Mouse (Mus musculus): ENCODE measurements around the gene Sgip1. TPM values are rescaled to one million over a fixed set of nuclear protein-coding genes. Genes with fewer than 3 reads are reported as not detected.

Gene Sgip1
- polyA plus RNA-seq (2015; fragmentation: Nextera tagmentation; extraction: Ambion mirVana) = 1.1 and 1.2 TPM in 2 replicates

DNA sequence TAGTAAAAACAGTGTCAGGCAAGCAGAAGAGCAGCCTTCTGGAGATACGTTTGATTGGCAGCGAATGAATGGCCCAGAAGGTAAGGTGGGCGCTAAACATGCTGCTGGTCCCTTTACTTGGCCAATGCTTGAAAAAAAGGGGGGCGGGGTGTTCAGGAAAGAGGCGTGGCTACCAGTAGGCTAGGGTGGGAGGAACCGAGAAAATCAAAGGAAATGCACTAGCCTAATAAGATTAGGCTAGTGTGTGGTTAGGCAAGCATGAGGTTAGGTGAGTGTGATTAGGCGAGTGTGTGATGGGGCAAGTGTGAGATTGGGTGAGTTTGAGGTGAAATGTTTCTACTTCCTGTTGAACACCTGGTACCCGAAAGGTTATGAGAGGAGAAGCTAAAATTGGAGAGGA lies at the start of gene Sgip1:
Gene Sgip1, plus strand, starts transcription at position 11 of the 400 bp plus-strand sequence.
- Histone ChIP-seq H3K4me2 (ENCODE audit: low read depth, low read length) (no peak within 1 kb of the TSS), H3K27me3 (ENCODE audit: control insufficient read depth, insufficient read depth, low read length) (no peaks in the 10 kb centered on the region), H3K27ac (ENCODE audit: low read length) (no peak within 1 kb of the TSS), H3K9me3 (replicated peaks; ENCODE audit: control insufficient read depth, low read length) (no peaks in the 10 kb centered on the region), H3K9ac (ENCODE audit: low read length) (no peak within 1 kb of the TSS), H3K36me3 (ENCODE audit: control insufficient read depth, insufficient read depth) (no peaks in the 10 kb centered on the region), H3K4me3 (ENCODE audit: low read length) (no peak within 1 kb of the TSS), H3K4me1 (ENCODE audit: control insufficient read depth, insufficient read depth, low read length) (no peaks in the 10 kb centered on the region)
- 59% methylated on average over 8 of the region's 8 CpGs for WGBS
- no peak for ATAC-seq (replicated peaks; ENCODE audit: extremely low read depth, insufficient read depth, low FRiP score)

DNA sequence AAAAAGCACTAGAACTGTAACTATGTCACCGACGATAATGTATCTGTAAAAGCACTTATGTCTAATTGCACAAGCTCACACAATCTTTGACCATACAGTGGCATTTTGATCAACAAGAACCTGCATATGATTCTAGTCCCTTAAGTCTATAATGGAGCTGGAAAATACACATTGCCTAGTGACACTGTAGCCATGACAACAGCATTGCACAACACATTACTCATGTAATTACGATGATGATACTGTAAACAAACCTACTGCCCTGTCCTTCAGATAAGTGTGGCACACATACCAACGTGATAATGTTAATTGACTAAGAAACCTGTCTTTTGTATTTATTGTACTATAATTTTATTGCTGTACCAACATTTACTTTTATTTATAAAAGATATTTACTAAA lies 49.7 kb upstream of the Sgip1 start:
- H3K36me3 ChIP-seq (ENCODE audit: control insufficient read depth, insufficient read depth) = no peaks in the 10 kb centered on the region

DNA sequence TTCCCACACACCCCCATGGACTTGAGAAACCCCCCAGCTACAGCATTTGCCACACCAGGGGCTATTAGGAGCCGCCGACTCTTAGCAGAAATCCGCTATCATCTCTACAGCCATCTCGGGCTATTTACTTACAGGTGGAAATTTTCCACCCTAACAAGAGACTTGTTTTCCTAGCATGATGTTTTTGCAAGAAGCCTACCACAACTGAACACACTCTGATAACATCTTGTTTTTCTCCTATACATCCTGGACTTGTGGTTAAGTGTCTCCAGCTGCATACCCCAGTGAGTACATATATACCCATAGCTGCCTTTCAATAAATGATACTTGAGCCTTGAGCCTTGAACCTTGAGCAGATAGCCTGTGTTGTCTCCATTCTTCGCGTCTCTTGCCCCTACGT lies 43.1 kb upstream of the Sgip1 start:
- H3K9me3 ChIP-seq (replicated peaks; ENCODE audit: control insufficient read depth, low read length) = no peaks in the 10 kb centered on the region
- no peak overlapping the region for H3K27ac ChIP-seq (ENCODE audit: low read length)
- H3K27me3 ChIP-seq (ENCODE audit: control insufficient read depth, insufficient read depth, low read length) = no peaks in the 10 kb centered on the region
- no peak overlapping the region for H3K9ac ChIP-seq (ENCODE audit: low read length)
- H3K36me3 ChIP-seq (ENCODE audit: control insufficient read depth, insufficient read depth) = no peaks in the 10 kb centered on the region
- ATAC-seq (replicated peaks; ENCODE audit: extremely low read depth, insufficient read depth, low FRiP score) = no peak
- WGBS = 90% methylated on average over 7 of the region's 7 CpGs
- H3K4me2 ChIP-seq (ENCODE audit: low read depth, low read length) = no peak overlapping the region
- H3K4me3 ChIP-seq (ENCODE audit: low read length) = no peak overlapping the region
- H3K4me1 ChIP-seq (ENCODE audit: control insufficient read depth, insufficient read depth, low read length) = no peaks in the 10 kb centered on the region

More for the DNA sequence above, 49.7 kb upstream of the Sgip1 start:
- 62% methylated on average over 4 of the region's 4 CpGs for WGBS
- Histone ChIP-seq H3K27me3 (ENCODE audit: control insufficient read depth, insufficient read depth, low read length) (no peaks in the 10 kb centered on the region), H3K27ac (ENCODE audit: low read length) (no peak overlapping the region), H3K4me2 (ENCODE audit: low read depth, low read length) (no peak overlapping the region), H3K4me3 (ENCODE audit: low read length) (no peak overlapping the region), H3K4me1 (ENCODE audit: control insufficient read depth, insufficient read depth, low read length) (no peaks in the 10 kb centered on the region), H3K9ac (ENCODE audit: low read length) (no peak overlapping the region), H3K9me3 (replicated peaks; ENCODE audit: control insufficient read depth, low read length) (no peaks in the 10 kb centered on the region)
- no peak for ATAC-seq (replicated peaks; ENCODE audit: extremely low read depth, insufficient read depth, low FRiP score)

DNA sequence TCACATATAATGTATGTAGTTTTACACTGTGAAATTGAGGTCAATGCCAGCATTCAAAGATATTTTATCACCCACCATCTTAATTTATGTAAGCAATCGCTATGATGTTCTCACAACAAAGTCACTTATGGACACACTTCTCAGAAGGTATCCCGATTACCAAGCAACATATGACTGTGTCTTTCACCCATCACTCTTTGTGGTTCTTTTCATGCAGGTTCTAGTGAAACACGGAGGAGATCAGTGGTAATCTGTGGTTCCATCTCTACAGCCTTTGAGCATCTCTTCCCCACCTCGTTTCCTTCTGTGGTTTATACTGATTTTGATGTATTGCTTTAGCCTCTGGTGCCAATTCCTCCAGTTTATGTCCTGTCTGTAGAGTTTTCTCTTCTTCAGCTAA lies 29.4 kb upstream of the Sgip1 start:
- WGBS = 68% methylated on average over 4 of the region's 4 CpGs

DNA sequence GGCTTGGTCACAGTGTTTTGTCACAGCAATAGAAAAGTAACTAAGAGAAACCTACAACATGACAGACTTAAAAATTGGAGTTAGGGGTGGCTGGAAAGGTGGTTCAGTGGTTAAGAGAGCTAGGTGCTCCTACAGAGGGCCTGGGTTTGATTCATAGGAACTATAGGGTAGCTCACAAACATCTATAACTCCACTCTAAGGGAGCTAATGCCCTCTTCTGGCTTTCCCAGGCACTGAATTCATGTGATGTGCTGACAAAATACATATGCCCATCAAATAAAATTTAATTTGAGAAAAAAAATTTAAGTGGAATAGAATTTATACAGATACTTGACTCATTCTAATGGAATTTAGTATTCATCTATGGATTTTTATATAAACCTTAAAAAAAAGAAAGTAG lies 25.6 kb upstream of the Sgip1 start:
- H3K9me3 ChIP-seq (replicated peaks; ENCODE audit: control insufficient read depth, low read length) = no peaks in the 10 kb centered on the region
- no peak overlapping the region for H3K9ac ChIP-seq (ENCODE audit: low read length)
- no peaks in the 10 kb centered on the region for H3K36me3 ChIP-seq (ENCODE audit: control insufficient read depth, insufficient read depth)
- H3K4me1 ChIP-seq (ENCODE audit: control insufficient read depth, insufficient read depth, low read length) = no peaks in the 10 kb centered on the region
- no peak overlapping the region for H3K4me3 ChIP-seq (ENCODE audit: low read length)
- no peak overlapping the region for H3K4me2 ChIP-seq (ENCODE audit: low read depth, low read length)
- no peak overlapping the region for H3K27ac ChIP-seq (ENCODE audit: low read length)
- H3K27me3 ChIP-seq (ENCODE audit: control insufficient read depth, insufficient read depth, low read length) = no peaks in the 10 kb centered on the region
- no peak for ATAC-seq (replicated peaks; ENCODE audit: extremely low read depth, insufficient read depth, low FRiP score)

More for the DNA sequence above, 29.4 kb upstream of the Sgip1 start:
- Histone ChIP-seq H3K9ac (ENCODE audit: low read length) (no peak overlapping the region), H3K4me3 (ENCODE audit: low read length) (no peak overlapping the region), H3K4me1 (ENCODE audit: control insufficient read depth, insufficient read depth, low read length) (no peaks in the 10 kb centered on the region), H3K36me3 (ENCODE audit: control insufficient read depth, insufficient read depth) (no peaks in the 10 kb centered on the region), H3K4me2 (ENCODE audit: low read depth, low read length) (no peak overlapping the region), H3K27ac (ENCODE audit: low read length) (no peak overlapping the region), H3K9me3 (replicated peaks; ENCODE audit: control insufficient read depth, low read length) (no peaks in the 10 kb centered on the region), H3K27me3 (ENCODE audit: control insufficient read depth, insufficient read depth, low read length) (no peaks in the 10 kb centered on the region)
- no peak for ATAC-seq (replicated peaks; ENCODE audit: extremely low read depth, insufficient read depth, low FRiP score)

DNA sequence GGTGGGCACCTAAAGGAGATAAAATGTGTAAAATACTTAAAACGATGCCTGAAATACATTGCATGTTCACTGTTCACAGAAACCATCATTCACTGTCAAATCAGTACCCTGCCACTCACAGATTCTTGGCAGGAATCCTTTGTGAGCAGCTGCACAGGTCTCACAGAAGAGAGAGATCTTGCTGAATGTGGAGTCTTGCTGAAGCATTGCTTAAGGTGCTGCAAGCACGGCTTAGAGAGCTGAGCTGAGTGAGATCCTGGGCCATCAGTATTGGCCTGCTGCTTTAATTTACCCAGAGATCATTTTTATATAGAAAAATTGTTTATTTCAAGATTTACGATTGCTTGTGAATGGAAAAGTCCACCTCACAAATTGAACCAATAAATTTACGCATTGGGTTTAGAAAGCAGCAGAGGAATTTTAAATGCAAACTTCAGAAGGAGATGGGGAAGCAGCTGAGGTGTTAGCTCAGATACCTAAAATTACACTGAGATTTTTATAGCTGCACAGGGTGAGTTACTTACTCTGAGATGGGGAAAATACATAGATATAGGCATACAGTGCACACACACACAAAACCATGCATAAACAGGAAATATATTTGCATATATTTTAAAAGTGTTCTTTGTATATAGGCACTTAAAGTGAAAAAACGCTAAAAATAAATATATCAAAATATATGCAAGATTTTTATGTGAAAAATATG lies 23.8 kb upstream of the Sgip1 start:
- H3K27ac ChIP-seq (ENCODE audit: low read length) = no peak overlapping the region
- H3K36me3 ChIP-seq (ENCODE audit: control insufficient read depth, insufficient read depth) = no peaks in the 10 kb centered on the region
- no peak overlapping the region for H3K9ac ChIP-seq (ENCODE audit: low read length)
- H3K9me3 ChIP-seq (replicated peaks; ENCODE audit: control insufficient read depth, low read length) = no peaks in the 10 kb centered on the region
- H3K27me3 ChIP-seq (ENCODE audit: control insufficient read depth, insufficient read depth, low read length) = no peaks in the 10 kb centered on the region
- H3K4me3 ChIP-seq (ENCODE audit: low read length) = no peak overlapping the region
- no peak overlapping the region for H3K4me2 ChIP-seq (ENCODE audit: low read depth, low read length)
- 65% methylated on average over 5 of the region's 5 CpGs for WGBS
- no peaks in the 10 kb centered on the region for H3K4me1 ChIP-seq (ENCODE audit: control insufficient read depth, insufficient read depth, low read length)
- ATAC-seq (replicated peaks; ENCODE audit: extremely low read depth, insufficient read depth, low FRiP score) = no peak

DNA sequence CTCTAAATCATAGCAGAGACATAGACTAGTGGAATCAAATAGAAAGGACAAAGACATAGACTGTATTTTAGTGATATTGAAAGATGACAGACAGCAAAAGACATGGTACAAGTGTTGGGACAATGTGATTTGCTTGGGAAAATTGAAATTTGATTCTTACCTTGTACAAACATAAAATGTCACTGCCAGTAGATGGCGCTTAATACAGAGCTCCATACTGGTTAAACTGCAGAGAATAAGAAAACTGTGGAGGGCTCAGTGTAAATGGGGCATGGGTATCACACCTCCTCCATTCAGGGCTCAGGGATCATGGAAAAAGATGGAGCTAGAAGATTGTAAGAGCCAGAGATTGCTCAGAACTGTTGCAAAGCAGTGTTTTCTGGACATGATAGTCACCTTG lies 21.6 kb upstream of the Sgip1 start:
- WGBS = 8% methylated on average over 1 of the region's 1 CpGs
- no peaks in the 10 kb centered on the region for H3K4me1 ChIP-seq (ENCODE audit: control insufficient read depth, insufficient read depth, low read length)
- H3K4me3 ChIP-seq (ENCODE audit: low read length) = no peak overlapping the region
- no peak overlapping the region for H3K4me2 ChIP-seq (ENCODE audit: low read depth, low read length)
- H3K36me3 ChIP-seq (ENCODE audit: control insufficient read depth, insufficient read depth) = no peaks in the 10 kb centered on the region
- H3K9ac ChIP-seq (ENCODE audit: low read length) = no peak overlapping the region
- H3K27ac ChIP-seq (ENCODE audit: low read length) = no peak overlapping the region
- no peak for ATAC-seq (replicated peaks; ENCODE audit: extremely low read depth, insufficient read depth, low FRiP score)
- H3K27me3 ChIP-seq (ENCODE audit: control insufficient read depth, insufficient read depth, low read length) = no peaks in the 10 kb centered on the region
- no peaks in the 10 kb centered on the region for H3K9me3 ChIP-seq (replicated peaks; ENCODE audit: control insufficient read depth, low read length)

DNA sequence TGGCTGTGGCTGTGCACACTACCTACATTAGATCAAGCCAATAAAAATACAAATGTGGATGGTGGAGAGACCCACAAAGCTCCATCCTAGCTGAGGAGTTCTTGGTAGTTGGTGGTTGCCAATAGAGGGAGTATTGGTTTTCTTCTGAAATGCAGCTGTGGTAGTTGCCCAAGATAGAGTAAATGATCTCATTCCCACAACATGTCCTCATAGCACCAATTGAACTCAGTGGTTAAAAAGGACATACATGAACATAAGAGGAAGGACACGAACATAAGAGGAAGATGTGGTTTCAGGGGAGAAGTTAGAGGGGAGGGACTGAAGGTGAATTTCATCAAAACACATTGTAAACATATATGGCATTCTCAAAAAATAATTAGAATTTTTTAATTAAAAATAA lies 21.1 kb upstream of the Sgip1 start:
- H3K9ac ChIP-seq (ENCODE audit: low read length) = no peak overlapping the region
- no peak overlapping the region for H3K27ac ChIP-seq (ENCODE audit: low read length)
- no peaks in the 10 kb centered on the region for H3K36me3 ChIP-seq (ENCODE audit: control insufficient read depth, insufficient read depth)
- no peaks in the 10 kb centered on the region for H3K4me1 ChIP-seq (ENCODE audit: control insufficient read depth, insufficient read depth, low read length)
- no peaks in the 10 kb centered on the region for H3K27me3 ChIP-seq (ENCODE audit: control insufficient read depth, insufficient read depth, low read length)
- no peak for ATAC-seq (replicated peaks; ENCODE audit: extremely low read depth, insufficient read depth, low FRiP score)
- H3K4me3 ChIP-seq (ENCODE audit: low read length) = no peak overlapping the region
- H3K4me2 ChIP-seq (ENCODE audit: low read depth, low read length) = no peak overlapping the region
- H3K9me3 ChIP-seq (replicated peaks; ENCODE audit: control insufficient read depth, low read length) = no peaks in the 10 kb centered on the region
- WGBS = 50% methylated on average over 1 of the region's 1 CpGs

DNA sequence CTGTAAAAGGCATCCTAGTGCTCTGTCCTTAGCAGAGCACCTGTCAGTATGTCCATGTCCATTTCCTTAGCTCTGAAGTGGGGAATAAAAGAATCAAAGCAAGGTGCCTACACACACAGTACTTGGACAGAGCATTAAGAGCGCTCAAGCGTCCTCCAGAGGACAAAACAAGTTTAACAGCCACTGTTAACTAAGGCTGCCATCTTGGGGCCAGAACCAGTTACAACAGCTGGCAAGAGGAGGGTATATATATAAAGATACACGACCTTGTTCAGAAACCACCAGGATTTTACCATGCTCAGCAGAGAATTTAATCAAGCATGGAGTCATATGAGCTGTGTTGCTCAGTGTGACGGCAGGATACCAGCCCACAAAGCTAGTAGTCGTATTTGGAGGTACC lies 16.7 kb upstream of the Sgip1 start:
- WGBS = 67% methylated on average over 5 of the region's 5 CpGs
- no peak for ATAC-seq (replicated peaks; ENCODE audit: extremely low read depth, insufficient read depth, low FRiP score)

More for the DNA sequence above, 16.7 kb upstream of the Sgip1 start:
- H3K27me3 ChIP-seq (ENCODE audit: control insufficient read depth, insufficient read depth, low read length) = no peaks in the 10 kb centered on the region
- H3K27ac ChIP-seq (ENCODE audit: low read length) = no peak overlapping the region
- no peaks in the 10 kb centered on the region for H3K4me1 ChIP-seq (ENCODE audit: control insufficient read depth, insufficient read depth, low read length)
- H3K4me3 ChIP-seq (ENCODE audit: low read length) = no peak overlapping the region
- H3K4me2 ChIP-seq (ENCODE audit: low read depth, low read length) = no peak overlapping the region
- no peak overlapping the region for H3K9ac ChIP-seq (ENCODE audit: low read length)
- no peaks in the 10 kb centered on the region for H3K9me3 ChIP-seq (replicated peaks; ENCODE audit: control insufficient read depth, low read length)
- no peaks in the 10 kb centered on the region for H3K36me3 ChIP-seq (ENCODE audit: control insufficient read depth, insufficient read depth)

Data from heart, embryonic 16.5 days (tissue).